Mouse (Mus musculus) thymus, adult 2 months (tissue): Measurements from ENCODE around the gene Helz2.

Experiments used
- CTCF ChIP-seq: fragments of 200-500 bp; IDR thresholded peaks from 2 replicates; pipeline ENCODE4 v1.5.1; 2012; ENCODE audit warnings: mild to moderate bottlenecking, control low read depth, low read length, moderate library complexity, borderline replicate concordance; ENCODE audit not compliant: control insufficient read depth, poor library complexity, insufficient read depth; ENCODE audit errors: extremely low read depth
- POLR2A ChIP-seq: fragments of 200-500 bp; IDR thresholded peaks from 2 replicates; pipeline ENCODE4 v1.6.1; 2012; ENCODE audit warnings: mild to moderate bottlenecking, low read length, control low read depth, moderate library complexity; ENCODE audit not compliant: control insufficient read depth, poor library complexity, insufficient read depth; ENCODE audit errors: extremely low read depth

DNA sequence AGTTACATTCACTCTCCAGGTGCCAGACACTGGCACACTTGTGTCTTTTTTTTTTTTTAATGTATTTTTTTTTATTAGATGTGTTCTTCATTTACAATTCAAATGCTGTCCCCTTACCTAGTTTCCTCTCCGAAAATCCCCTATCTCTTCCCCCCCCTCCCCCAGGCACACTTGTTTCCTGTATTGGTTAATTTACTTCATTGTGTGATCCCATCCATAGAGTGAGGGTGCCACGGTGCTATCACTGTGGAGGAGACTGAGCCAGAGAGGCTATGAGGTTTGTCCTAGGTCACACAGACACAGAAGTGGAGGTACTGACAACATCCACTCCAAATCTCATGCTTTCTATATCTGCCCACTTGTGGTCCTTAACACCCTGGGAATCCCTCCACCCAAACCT lies 3.0 kb downstream of the Helz2 start:
- TF ChIP-seq POLR2A (no peak), CTCF (no peak)
